Mouse (Mus musculus) G1E (cell line): Measurements from ENCODE around the gene Kif1b.

ENCODE experiments used
- CTCF ChIP-seq: IDR thresholded peaks from 2 replicates; pipeline ENCODE4 v1.5.1; 2012; ENCODE audit warnings: low read depth, low read length, inconsistent platforms, mixed read lengths
- GATA2 ChIP-seq: IDR thresholded peaks from 2 replicates; pipeline ENCODE4 v1.6.1; 2012; ENCODE audit warnings: low read depth, low read length, inconsistent platforms, borderline replicate concordance

DNA sequence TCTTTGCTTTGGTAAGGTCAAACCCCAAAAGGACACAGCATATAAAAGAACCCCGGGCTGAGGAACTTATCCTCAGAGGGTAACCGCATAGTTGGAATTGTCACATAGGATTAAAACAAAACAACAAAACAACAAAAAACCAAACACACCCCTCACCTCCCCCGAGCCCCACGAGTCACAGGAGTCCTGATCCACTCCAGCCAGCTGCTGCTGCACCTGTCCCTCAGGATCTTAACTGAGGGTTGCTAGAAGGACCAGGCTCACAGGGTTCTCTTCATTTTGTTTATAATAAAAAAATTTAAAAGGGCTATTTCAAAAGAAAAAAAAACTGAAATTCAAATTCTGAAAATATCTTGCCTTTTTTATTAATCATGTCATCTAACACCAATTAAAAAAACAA, 21.2 kb upstream of the Kif1b start:
- no peak for TF ChIP-seq CTCF
- TF ChIP-seq GATA2 = no peak
